Mouse (Mus musculus): ENCODE measurements at regions not wholly inside any gene's neighbourhood (a gene's known extent, or its start where the extent isn't known, plus 50 kb on each side); places are given as distances from the start of the nearest gene placed in this dataset.

- TF ChIP-seq CTCF (IDR thresholded peaks at IDR 0.05; ENCODE audit: insufficient read depth, low read depth, low read length) (no peak), POLR2A (IDR thresholded peaks at IDR 0.05; ENCODE audit: insufficient read depth, low read depth, low read length) (no peak)
Measured at GRCm38 (mm10) chr2:179380444-179380705, 61.9 kb upstream of the Cdh4 start.
